Mouse (Mus musculus): ENCODE data around the gene Clec1a. TPM values are rescaled to one million over a fixed set of nuclear protein-coding genes. Genes with fewer than 3 reads are reported as not detected.
A peak's percentile ranks its signal among the peaks of the same experiment; 100 is the strongest.

The Clec1a gene
- polyA plus RNA-seq, 1 experiment from 2014 or later, result 0.91 TPM

DNA sequence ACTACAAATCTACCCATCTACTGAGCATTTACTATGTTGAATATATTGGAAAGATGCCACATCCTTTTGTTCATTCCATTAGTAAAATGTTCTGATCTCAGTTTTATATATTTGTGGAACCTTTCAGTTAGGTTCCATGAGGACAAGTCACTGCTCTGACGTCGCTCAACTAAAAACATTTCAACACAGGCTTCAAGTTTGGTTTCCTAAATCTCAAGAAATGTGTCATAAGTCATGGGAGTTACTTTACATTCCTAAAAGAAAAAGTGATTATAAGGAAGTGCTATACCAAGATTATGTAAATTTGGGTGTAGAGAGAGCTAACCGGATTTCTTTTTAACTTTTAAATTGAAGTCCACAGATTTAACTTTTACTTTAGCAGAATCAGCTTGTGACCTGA is 15.8 kb downstream of the Clec1a start:
- Histone ChIP-seq H3K9me3 (replicated peaks) (no peaks in the 10 kb centered on the region), H3K9ac (no peak overlapping the region), H3K27ac (ENCODE audit: poor library complexity, severe bottlenecking) (no peak overlapping the region), H3K4me1 (replicated peaks) (no peaks in the 10 kb centered on the region), H3K27me3 (replicated peaks) (no peaks in the 10 kb centered on the region), H3K4me3 (no peak overlapping the region), H3K36me3 (no peaks in the 10 kb centered on the region), H3K4me2 (no peak overlapping the region)
- no peak for ATAC-seq (ENCODE audit: insufficient number of reproducible peaks, low FRiP score)
- 70% methylated on average over 3 of the region's 3 CpGs for WGBS

GRCm38 (mm10) chr6:129434239-129434638 is 17.6 kb downstream of the Clec1a start:
- Histone ChIP-seq H3K9ac (no peak overlapping the region), H3K4me1 (replicated peaks) (no peaks in the 10 kb centered on the region), H3K4me3 (no peak overlapping the region), H3K36me3 (no peaks in the 10 kb centered on the region), H3K9me3 (replicated peaks) (no peaks in the 10 kb centered on the region), H3K27me3 (replicated peaks) (no peaks in the 10 kb centered on the region), H3K4me2 (no peak overlapping the region), H3K27ac (ENCODE audit: poor library complexity, severe bottlenecking) (no peak overlapping the region)
- 72% methylated on average over 5 of the region's 5 CpGs for WGBS
- ATAC-seq (ENCODE audit: insufficient number of reproducible peaks, low FRiP score), result no peak

DNA sequence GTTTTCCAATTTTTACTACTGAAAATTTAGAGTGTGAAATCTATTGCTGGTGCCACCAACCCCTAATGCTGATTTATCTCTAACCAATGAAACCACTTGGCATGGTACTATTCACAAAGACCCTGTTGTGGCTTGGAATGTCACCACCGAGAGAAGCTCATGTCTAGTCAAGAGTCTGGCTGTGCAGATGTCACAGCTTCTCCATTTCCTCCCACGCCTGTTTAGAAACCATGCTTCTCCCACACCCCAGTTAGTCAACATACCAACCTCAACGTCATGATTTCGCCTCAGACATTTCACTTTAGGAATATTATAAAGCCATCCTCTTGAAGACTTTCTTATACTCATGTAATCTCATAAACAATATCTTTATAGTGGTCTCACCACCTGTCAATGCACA is 24.5 kb downstream of the Clec1a start:
- no peak overlapping the region for H3K9ac ChIP-seq
- H3K4me1 ChIP-seq (replicated peaks), result peaks cover 11% of the 10 kb centered on the region
- no peaks in the 10 kb centered on the region for H3K9me3 ChIP-seq (replicated peaks)
- no peak overlapping the region for H3K4me2 ChIP-seq
- no peak overlapping the region for H3K4me3 ChIP-seq
- no peaks in the 10 kb centered on the region for H3K36me3 ChIP-seq
- no peak for ATAC-seq (ENCODE audit: insufficient number of reproducible peaks, low FRiP score)
- H3K27me3 ChIP-seq (replicated peaks), result no peaks in the 10 kb centered on the region
- 64% methylated on average over 4 of the region's 4 CpGs for WGBS
- no peak overlapping the region for H3K27ac ChIP-seq (ENCODE audit: poor library complexity, severe bottlenecking)

GRCm38 (mm10) chr6:129425812-129426211 is 26.0 kb downstream of the Clec1a start:
- H3K4me1 ChIP-seq (replicated peaks), result peaks cover 11% of the 10 kb centered on the region
- no peak overlapping the region for H3K4me2 ChIP-seq
- H3K27ac ChIP-seq (ENCODE audit: poor library complexity, severe bottlenecking), result peak overlapping the region; percentile 38; the same call in 1 of the 2 replicates
- no peaks in the 10 kb centered on the region for H3K36me3 ChIP-seq
- no peak overlapping the region for H3K4me3 ChIP-seq
- peak; percentile 76 for ATAC-seq (ENCODE audit: insufficient number of reproducible peaks, low FRiP score)
- H3K9ac ChIP-seq, result no peak overlapping the region
- 30% methylated on average over 5 of the region's 5 CpGs for WGBS
- H3K9me3 ChIP-seq (replicated peaks), result no peaks in the 10 kb centered on the region
- H3K27me3 ChIP-seq (replicated peaks), result no peaks in the 10 kb centered on the region

GRCm38 (mm10) chr6:129425217-129425616 is 26.6 kb downstream of the Clec1a start:
- Histone ChIP-seq H3K4me3 (no peak overlapping the region), H3K36me3 (no peaks in the 10 kb centered on the region), H3K4me2 (no peak overlapping the region), H3K9me3 (replicated peaks) (no peaks in the 10 kb centered on the region), H3K27me3 (replicated peaks) (no peaks in the 10 kb centered on the region), H3K27ac (ENCODE audit: poor library complexity, severe bottlenecking) (peak overlapping the region; percentile 59), H3K4me1 (replicated peaks) (peaks cover 11% of the 10 kb centered on the region), H3K9ac (no peak overlapping the region)
- 49% methylated on average over 5 of the region's 5 CpGs for WGBS
- ATAC-seq (ENCODE audit: insufficient number of reproducible peaks, low FRiP score), result 0 out of 2 replicates have a peak, but pooled peaks have one; percentile 54

- WGBS, result 3% methylated on average over 1 of the region's 1 CpGs
These were observed 28.1 kb downstream of the Clec1a start for GRCm38 (mm10) chr6:129423734-129424072.

GRCm38 (mm10) chr6:129423040-129423733 is 28.6 kb downstream of the Clec1a start:
- no peaks in the 10 kb centered on the region for H3K9me3 ChIP-seq (replicated peaks)
- WGBS, result 54% methylated on average over 4 of the region's 4 CpGs
- H3K36me3 ChIP-seq, result no peaks in the 10 kb centered on the region
- peaks cover 11% of the 10 kb centered on the region for H3K4me1 ChIP-seq (replicated peaks)
- ATAC-seq (ENCODE audit: insufficient number of reproducible peaks, low FRiP score), result peak; percentile 43
- H3K4me3 ChIP-seq, result no peak overlapping the region
- peak overlapping the region; percentile 46; the same call in 1 of the 2 replicates for H3K27ac ChIP-seq (ENCODE audit: poor library complexity, severe bottlenecking)
- peak overlapping the region; percentile 19 for H3K4me2 ChIP-seq
- H3K27me3 ChIP-seq (replicated peaks), result no peaks in the 10 kb centered on the region
- H3K9ac ChIP-seq, result no peak overlapping the region

More at GRCm38 (mm10) chr6:129423734-129424072, 28.1 kb downstream of the Clec1a start:
- no peaks in the 10 kb centered on the region for H3K9me3 ChIP-seq (replicated peaks)
- H3K27ac ChIP-seq (ENCODE audit: poor library complexity, severe bottlenecking), result peak overlapping the region; percentile 46; the same call in 1 of the 2 replicates
- no peaks in the 10 kb centered on the region for H3K27me3 ChIP-seq (replicated peaks)
- ATAC-seq (ENCODE audit: insufficient number of reproducible peaks, low FRiP score), result peak; percentile 52; the same call in 1 of the 2 replicates
- H3K4me3 ChIP-seq, result no peak overlapping the region
- H3K9ac ChIP-seq, result no peak overlapping the region
- peak overlapping the region; percentile 19 for H3K4me2 ChIP-seq
- peaks cover 11% of the 10 kb centered on the region for H3K4me1 ChIP-seq (replicated peaks)
- H3K36me3 ChIP-seq, result no peaks in the 10 kb centered on the region

DNA sequence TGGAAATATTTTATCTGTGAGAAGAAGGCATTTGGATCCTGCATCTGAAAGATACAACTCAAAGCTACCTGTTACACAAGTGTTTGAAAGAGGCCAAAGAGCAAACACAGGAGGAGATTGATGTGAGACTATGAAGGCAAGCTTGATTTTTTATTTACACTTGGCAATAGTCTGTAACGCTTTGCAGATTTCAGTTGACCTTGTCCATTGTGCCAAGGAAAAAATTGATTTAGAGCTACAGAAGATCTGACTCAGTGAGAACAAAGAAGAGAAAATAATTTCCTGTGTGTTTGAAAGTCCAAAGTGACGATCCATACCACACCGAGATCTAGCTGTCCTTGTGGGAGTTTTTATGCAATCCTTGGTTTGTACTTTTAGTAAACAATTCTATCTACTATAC is 29.5 kb downstream of the Clec1a start:
- Histone ChIP-seq H3K27me3 (replicated peaks) (no peaks in the 10 kb centered on the region), H3K27ac (ENCODE audit: poor library complexity, severe bottlenecking) (no peak overlapping the region), H3K4me3 (no peak overlapping the region), H3K4me1 (replicated peaks) (peaks cover 11% of the 10 kb centered on the region), H3K9me3 (replicated peaks) (no peaks in the 10 kb centered on the region), H3K36me3 (no peaks in the 10 kb centered on the region), H3K9ac (no peak overlapping the region), H3K4me2 (no peak overlapping the region)
- no peak for ATAC-seq (ENCODE audit: insufficient number of reproducible peaks, low FRiP score)
- 84% methylated on average over 3 of the region's 3 CpGs for WGBS

GRCm38 (mm10) chr6:129414177-129414576 is 37.6 kb downstream of the Clec1a start:
- Histone ChIP-seq H3K4me1 (replicated peaks) (no peaks in the 10 kb centered on the region), H3K9ac (no peak overlapping the region), H3K27ac (ENCODE audit: poor library complexity, severe bottlenecking) (no peak overlapping the region), H3K36me3 (no peaks in the 10 kb centered on the region), H3K4me3 (no peak overlapping the region), H3K9me3 (replicated peaks) (no peaks in the 10 kb centered on the region), H3K4me2 (no peak overlapping the region), H3K27me3 (replicated peaks) (no peaks in the 10 kb centered on the region)
- ATAC-seq (ENCODE audit: insufficient number of reproducible peaks, low FRiP score), result no peak
- WGBS, result 78% methylated on average over 1 of the region's 1 CpGs

- no peak for ATAC-seq (ENCODE audit: insufficient number of reproducible peaks, low FRiP score)
- H3K9me3 ChIP-seq (replicated peaks), result no peaks in the 10 kb centered on the region
- H3K27ac ChIP-seq (ENCODE audit: poor library complexity, severe bottlenecking), result no peak within 1 kb of the TSS
- no peak within 1 kb of the TSS for H3K9ac ChIP-seq
- H3K4me2 ChIP-seq, result no peak within 1 kb of the TSS
- H3K4me1 ChIP-seq (replicated peaks), result no peaks in the 10 kb centered on the region
- no peak within 1 kb of the TSS for H3K4me3 ChIP-seq
- H3K27me3 ChIP-seq (replicated peaks), result no peaks in the 10 kb centered on the region
- H3K36me3 ChIP-seq, result no peaks in the 10 kb centered on the region
- 80% methylated on average over 2 of the region's 2 CpGs for WGBS
These were observed 43.2 kb downstream of the Clec1a start, which contains the start of gene Clec9a for GRCm38 (mm10) chr6:129408562-129408961. Clec9a (plus strand) TSS chr6:129408862.

- H3K27me3 ChIP-seq (replicated peaks), result no peaks in the 10 kb centered on the region
- no peak overlapping the region for H3K4me2 ChIP-seq
- ATAC-seq (ENCODE audit: insufficient number of reproducible peaks, low FRiP score), result no peak
- no peak overlapping the region for H3K4me3 ChIP-seq
- H3K9me3 ChIP-seq (replicated peaks), result no peaks in the 10 kb centered on the region
- 31% methylated on average over 2 of the region's 2 CpGs for WGBS
- H3K27ac ChIP-seq (ENCODE audit: poor library complexity, severe bottlenecking), result peak overlapping the region; percentile 44; the same call in 1 of the 2 replicates
- no peaks in the 10 kb centered on the region for H3K4me1 ChIP-seq (replicated peaks)
- H3K9ac ChIP-seq, result no peak overlapping the region
- H3K36me3 ChIP-seq, result no peaks in the 10 kb centered on the region
These were observed 44.5 kb downstream of the Clec1a start for GRCm38 (mm10) chr6:129407324-129407723.

- H3K4me2 ChIP-seq, result no peak overlapping the region
- no peak for ATAC-seq (ENCODE audit: insufficient number of reproducible peaks, low FRiP score)
- no peak overlapping the region for H3K27ac ChIP-seq (ENCODE audit: poor library complexity, severe bottlenecking)
- H3K9ac ChIP-seq, result no peak overlapping the region
- no peak overlapping the region for H3K4me3 ChIP-seq
- no peaks in the 10 kb centered on the region for H3K27me3 ChIP-seq (replicated peaks)
- H3K36me3 ChIP-seq, result no peaks in the 10 kb centered on the region
- no peaks in the 10 kb centered on the region for H3K9me3 ChIP-seq (replicated peaks)
- H3K4me1 ChIP-seq (replicated peaks), result no peaks in the 10 kb centered on the region
These were observed 45.8 kb downstream of the Clec1a start for GRCm38 (mm10) chr6:129405999-129406398.
